Mouse (Mus musculus) heart, postnatal 25 days (tissue): ENCODE measurements around the gene Slc6a17. TPM values are rescaled to one million over a fixed set of nuclear protein-coding genes. Genes with fewer than 3 reads are reported as not detected.

ENCODE experiments used
- DNase-seq: peaks from one replicate; pipeline ENCODE4 v3.0.0; 2022; ENCODE audit warnings: low spot score
- intact Hi-C: fragments of 180-260 bp; cut with DNase I; formaldehyde crosslinking; loops from one replicate; pipeline ENCODE4 v1.15.1; 2025
- total RNA-seq, 2 experiments: library from RNA; stranded (reverse); gene quantifications; 2 replicates each; pipeline ENCODE4 v1.2.3; 2021

Slc6a17 gene
- total RNA-seq, 2 experiments from 2014 or later, result 1.5 to 2.4 TPM

DNA sequence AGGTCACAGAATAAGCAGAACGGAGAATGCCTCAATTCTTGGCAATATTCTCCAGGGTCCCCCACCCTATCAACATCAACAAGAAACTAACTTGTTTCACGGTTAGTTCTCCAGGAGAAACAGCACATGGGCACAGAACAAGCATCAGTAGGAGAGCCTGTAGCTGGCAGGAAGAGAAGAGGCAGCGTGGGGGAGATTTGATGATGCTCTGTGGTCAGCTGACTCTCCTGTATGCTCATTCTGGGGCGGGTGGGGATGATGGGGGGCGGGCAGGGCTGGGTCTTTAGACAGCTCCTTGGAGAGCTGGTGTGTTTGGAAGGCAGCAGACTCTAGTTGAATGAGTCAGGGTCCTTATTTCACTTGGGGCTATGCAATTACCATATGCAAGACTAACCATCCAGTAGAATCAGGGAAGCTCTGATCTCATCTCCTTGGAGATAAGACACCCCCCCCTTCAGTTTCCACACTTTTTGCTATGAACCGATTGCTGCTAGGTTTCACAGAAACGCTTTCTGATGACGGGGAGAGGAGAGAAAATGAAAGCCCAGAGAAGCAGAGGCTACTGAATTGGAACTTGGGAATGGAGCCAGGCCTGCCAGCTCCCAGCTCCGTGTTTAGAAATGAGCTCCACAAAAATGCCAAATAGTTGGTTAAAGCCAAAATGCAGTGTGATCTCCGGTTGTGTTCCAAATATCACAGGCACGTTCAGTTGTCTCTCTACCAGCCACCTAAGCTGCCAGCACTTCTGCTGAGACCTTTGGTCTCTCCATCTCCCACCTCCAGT lies 93.4 kb downstream of the Slc6a17 start:
- intact Hi-C loops, result no loop called here
- no peak for DNase-seq

DNA sequence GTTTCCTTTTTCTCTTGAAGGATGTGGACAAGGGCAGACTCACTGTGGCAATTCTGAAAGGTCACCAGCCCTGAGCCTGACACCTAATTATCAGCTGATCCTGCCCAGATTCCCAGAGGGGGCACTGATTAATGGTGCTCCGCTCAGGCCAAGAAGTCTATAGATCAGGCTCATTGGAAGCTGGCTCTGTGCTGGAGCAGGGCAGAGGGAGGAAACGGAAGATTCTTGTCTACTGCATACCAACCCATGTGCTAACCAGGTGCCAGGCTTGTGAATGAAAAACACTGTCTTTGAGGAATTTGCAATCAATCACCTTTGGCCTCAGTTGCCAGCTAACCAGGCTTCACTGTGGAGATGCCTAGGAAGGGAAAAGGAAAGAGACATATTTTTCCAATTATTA lies 97.7 kb downstream of the Slc6a17 start:
- no peak for DNase-seq
- intact Hi-C loops, result no loop called here

Other genes starting within 250 kb of the Slc6a17 start
- 10 to 100 TPM; 65.2 to 66.1 TPM for gene Lamtor5, start 239.2 kb downstream of the Slc6a17 start, total RNA-seq
- gene Slc16a4, start 226.8 kb downstream of the Slc6a17 start, total RNA-seq, result under 1 TPM; 0.26 to 0.36 TPM
- gene Rbm15, start 184.3 kb downstream of the Slc6a17 start, total RNA-seq, result 10 to 100 TPM; 20.5 to 23.7 TPM
- gene Kcnc4, start 58.5 kb downstream of the Slc6a17 start, total RNA-seq, result under 1 TPM; 0.06 to 0.16 TPM
- not detected for gene Ubl4b, start 37.1 kb upstream of the Slc6a17 start, total RNA-seq
- gene Alx3, start 77.0 kb upstream of the Slc6a17 start, total RNA-seq, result not detected
- gene Gm10961, start 113.3 kb upstream of the Slc6a17 start, total RNA-seq, result not detected
- 10 to 100 TPM; 18.8 to 21.9 TPM for gene Strip1, start 113.7 kb upstream of the Slc6a17 start, total RNA-seq
- 10 to 100 TPM; 80.0 to 81.1 TPM for gene Ahcyl1, start 178.5 kb upstream of the Slc6a17 start, total RNA-seq
- 10 to 100 TPM; 46.8 to 48.6 TPM for gene Csf1, start 242.5 kb upstream of the Slc6a17 start, total RNA-seq